Mouse (Mus musculus) hindbrain, embryonic 16.5 days (tissue): ENCODE data around the gene Atp2c2. TPM values are rescaled to one million over a fixed set of nuclear protein-coding genes. Genes with fewer than 3 reads are reported as not detected.

Experiments used
- polyA plus RNA-seq: library from polyadenylated mRNA; unstranded; fragments of >200 nt; fragmentation: Nextera tagmentation; extraction: Ambion mirVana; gene quantifications from 2 replicates; pipeline ENCODE4 v1.2.1, GENCODE M21; 2015

Gene Atp2c2
- polyA plus RNA-seq, 1 experiment from 2014 or later, result 0.49 TPM

Other genes with a start within 250 kb of the Atp2c2 start
- gene Slc38a8, start 198.3 kb upstream of the Atp2c2 start, polyA plus RNA-seq, result 0.11 TPM in 1 of 2 replicates, not detected in the other
- gene Mbtps1, start 141.3 kb upstream of the Atp2c2 start, polyA plus RNA-seq, result 46.3 and 55.0 TPM in 2 replicates
- 161 and 169 TPM in 2 replicates for gene Hsdl1, start 124.8 kb upstream of the Atp2c2 start, polyA plus RNA-seq
- gene Dnaaf1, start 124.8 kb upstream of the Atp2c2 start, polyA plus RNA-seq, result 0.61 and 0.69 TPM in 2 replicates
- gene Taf1c, start 94.8 kb upstream of the Atp2c2 start, polyA plus RNA-seq, result 13.0 and 15.2 TPM in 2 replicates
- 0.23 and 0.29 TPM in 2 replicates for gene Adad2, start 87.3 kb upstream of the Atp2c2 start, polyA plus RNA-seq
- 0.13 and 0.14 TPM in 2 replicates for gene Kcng4, start 64.3 kb upstream of the Atp2c2 start, polyA plus RNA-seq
- 7.1 and 8.3 TPM in 2 replicates for gene Wfdc1, start 33.6 kb upstream of the Atp2c2 start, polyA plus RNA-seq
- 11.4 and 13.4 TPM in 2 replicates for gene Tldc1, start 78.4 kb downstream of the Atp2c2 start, polyA plus RNA-seq
- gene Cotl1, start 140.5 kb downstream of the Atp2c2 start, polyA plus RNA-seq, result 112 and 127 TPM in 2 replicates
- 20.3 and 20.5 TPM in 2 replicates for gene Klhl36, start 162.3 kb downstream of the Atp2c2 start, polyA plus RNA-seq
- gene Usp10, start 210.4 kb downstream of the Atp2c2 start, polyA plus RNA-seq, result 120 and 152 TPM in 2 replicates
- gene Gm20388, start 210.8 kb downstream of the Atp2c2 start, polyA plus RNA-seq, result 9.8 and 12.4 TPM in 2 replicates